Mouse (Mus musculus) forebrain, embryonic 13.5 days (tissue): ENCODE results near the gene Tigd2. TPM values are rescaled to one million over a fixed set of nuclear protein-coding genes. Genes with fewer than 3 reads are reported as not detected.

Experiments used
- polyA plus RNA-seq: library from polyadenylated mRNA; unstranded; fragments of >200 nt; fragmentation: Nextera tagmentation; extraction: Ambion mirVana; gene quantifications from 2 replicates; pipeline ENCODE4 v1.2.1, GENCODE M21; 2015

The Tigd2 gene
- polyA plus RNA-seq, 1 experiment from 2014 or later, result 9.0 TPM

Other genes starting within 250 kb of the Tigd2 start
- 5.6 and 6.6 TPM in 2 replicates for gene Fam13a, start 184.3 kb upstream of the Tigd2 start, polyA plus RNA-seq
- gene Gprin3, start 217.4 kb downstream of the Tigd2 start, polyA plus RNA-seq, result 0.83 and 1.1 TPM in 2 replicates